Mouse (Mus musculus) heart, adult 2 months (tissue): ENCODE measurements around the gene Spata18. TPM values are rescaled to one million over a fixed set of nuclear protein-coding genes. Genes with fewer than 3 reads are reported as not detected.
A peak's percentile ranks its signal among the peaks of the same experiment; 100 is the strongest.

Experiments
- DNase-seq, 2 experiments: peaks; one replicate each; pipeline ENCODE4 v3.0.0; 2021
- H3K27ac ChIP-seq: fragments of 200-600 bp; 2 replicates; pipeline ENCODE4 v1.8.1; 2022
- H3K27me3 ChIP-seq: fragments of 200-500 bp; 2 replicates; pipeline ENCODE4 v1.6.1; 2012; ENCODE audit warnings: mild to moderate bottlenecking, low read length, inconsistent platforms, mixed read lengths; ENCODE audit not compliant: control insufficient read depth, insufficient read depth
- H3K36me3 ChIP-seq: fragments of 200-500 bp; 2 replicates; pipeline ENCODE4 v1.6.1; 2012; ENCODE audit warnings: low read length, inconsistent platforms; ENCODE audit not compliant: control insufficient read depth, insufficient read depth
- H3K4me1 ChIP-seq: fragments of 200-500 bp; 2 replicates; pipeline ENCODE4 v1.6.1; 2011; ENCODE audit warnings: low read length; ENCODE audit not compliant: control insufficient read depth, insufficient read depth
- H3K4me3 ChIP-seq: fragments of 200-600 bp; 2 replicates; pipeline ENCODE4 v1.8.1; 2022
- H3K79me2 ChIP-seq: fragments of 200-500 bp; replicated peaks from 2 replicates; pipeline ENCODE4 v1.6.1; 2012; ENCODE audit warnings: mild to moderate bottlenecking, inconsistent platforms, low read length, moderate library complexity, mixed read lengths; ENCODE audit not compliant: control insufficient read depth, insufficient read depth
- H3K9ac ChIP-seq: fragments of 200-500 bp; 2 replicates; pipeline ENCODE4 v1.6.1; 2012; ENCODE audit warnings: low read depth, mild to moderate bottlenecking, control low read depth, inconsistent platforms, low read length, mixed read lengths
- CTCF ChIP-seq: fragments of 200-600 bp; IDR thresholded peaks from 2 replicates; pipeline ENCODE4 v1.8.1; 2022; ENCODE audit warnings: antibody characterized with exemption, mild to moderate bottlenecking, moderate library complexity
- EP300 ChIP-seq: fragments of 200-500 bp; IDR thresholded peaks from 2 replicates; pipeline ENCODE4 v1.6.1; 2011; ENCODE audit warnings: low read depth, low read length, control low read depth; ENCODE audit not compliant: insufficient read depth
- POLR2A ChIP-seq: fragments of 200-500 bp; IDR thresholded peaks from 2 replicates; pipeline ENCODE4 v1.6.1; 2011; ENCODE audit warnings: mild to moderate bottlenecking, low read depth, low read length, control low read depth; ENCODE audit not compliant: insufficient read depth
- WGBS: fragments of 180-500 bp; shearing (Covaris S2); methylation state at CpG from one replicate; pipeline ENCODE4 v1.1.7; 2018; 5-methylcytosine and 5-hydroxymethylcytosine counted together
- intact Hi-C: fragments of 180-260 bp; cut with DNase I; formaldehyde crosslinking; loops from one replicate; pipeline ENCODE4 v1.15.1; 2025
- polyA plus RNA-seq: library from polyadenylated mRNA; depleted of rRNA; stranded (reverse); fragments of >200 nt; gene quantifications from 2 replicates; pipeline ENCODE4 v1.2.3, GENCODE M21; 2012; rRNA removed
- total RNA-seq, 2 experiments: library from RNA; stranded (reverse); gene quantifications; 2 replicates each; pipeline ENCODE4 v1.2.3; 2021

Gene Spata18
- total and polyA plus RNA-seq, 3 experiments: 0.21 to 1.3 (median 0.30) TPM

GRCm38 (mm10) chr5:73705290-73705689, 54.1 kb downstream of the Spata18 start:
- 92% methylated on average over 5 of the region's 5 CpGs for WGBS
- Histone ChIP-seq H3K27ac (no peak overlapping the region), H3K36me3 (no peaks in the 10 kb centered on the region), H3K4me3 (no peak overlapping the region), H3K79me2 (no peaks in the 10 kb centered on the region), H3K4me1 (peaks cover 2% of the 10 kb centered on the region; the same call in 1 of the 2 replicates), H3K27me3 (no peaks in the 10 kb centered on the region; the same call in 1 of the 2 replicates), H3K9ac (no peak overlapping the region)
- DNase-seq: no peak
- TF ChIP-seq EP300: no peak
- TF ChIP-seq CTCF: no peak
- TF ChIP-seq POLR2A: no peak
- intact Hi-C loops: no loop called here

GRCm38 (mm10) chr5:73712852-73713251, 61.7 kb downstream of the Spata18 start:
- intact Hi-C loops: no loop called here
- WGBS: 61% methylated on average over 7 of the region's 7 CpGs
- peak in 1 of 2 experiments; percentile 17 for DNase-seq

GRCm38 (mm10) chr5:73716941-73717340, 65.8 kb downstream of the Spata18 start:
- no peaks in the 10 kb centered on the region for H3K4me1 ChIP-seq
- no peak overlapping the region for H3K4me3 ChIP-seq
- DNase-seq: no peak
- H3K36me3 ChIP-seq: no peaks in the 10 kb centered on the region
- H3K27me3 ChIP-seq: no peaks in the 10 kb centered on the region
- H3K9ac ChIP-seq: no peak overlapping the region
- 45% methylated on average over 2 of the region's 2 CpGs for WGBS
- intact Hi-C loops: no loop called here
- H3K27ac ChIP-seq: no peak overlapping the region
- TF ChIP-seq EP300 (no peak), POLR2A (no peak), CTCF (no peak)
- H3K79me2 ChIP-seq: no peaks in the 10 kb centered on the region

More at GRCm38 (mm10) chr5:73712852-73713251, 61.7 kb downstream of the Spata18 start:
- TF ChIP-seq POLR2A (no peak), CTCF (no peak), EP300 (no peak)
- Histone ChIP-seq H3K4me1 (no peaks in the 10 kb centered on the region), H3K36me3 (no peaks in the 10 kb centered on the region), H3K79me2 (no peaks in the 10 kb centered on the region), H3K27me3 (no peaks in the 10 kb centered on the region), H3K9ac (no peak overlapping the region), H3K4me3 (no peak overlapping the region), H3K27ac (no peak overlapping the region)

GRCm38 (mm10) chr5:73721682-73722282, 70.6 kb downstream of the Spata18 start:
- WGBS: 74% methylated on average over 21 of the region's 21 CpGs
- no peak overlapping the region for H3K27ac ChIP-seq

GRCm38 (mm10) chr5:73725981-73726380, 74.8 kb downstream of the Spata18 start:
- no peak for TF ChIP-seq CTCF
- TF ChIP-seq POLR2A: no peak
- TF ChIP-seq EP300: no peak
- Histone ChIP-seq H3K36me3 (no peaks in the 10 kb centered on the region), H3K27me3 (no peaks in the 10 kb centered on the region), H3K79me2 (no peaks in the 10 kb centered on the region), H3K4me3 (no peak overlapping the region), H3K4me1 (peaks cover 1% of the 10 kb centered on the region; the same call in 1 of the 2 replicates), H3K9ac (no peak overlapping the region), H3K27ac (no peak overlapping the region)
- DNase-seq: peak in 1 of 2 experiments; percentile 27
- WGBS: 53% methylated on average over 4 of the region's 4 CpGs
- intact Hi-C loops: no loop called here

More at GRCm38 (mm10) chr5:73721682-73722282, 70.6 kb downstream of the Spata18 start:
- no peak for DNase-seq
- Histone ChIP-seq H3K79me2 (no peaks in the 10 kb centered on the region), H3K4me1 (peaks cover 1% of the 10 kb centered on the region; the same call in 1 of the 2 replicates), H3K4me3 (no peak overlapping the region), H3K36me3 (no peaks in the 10 kb centered on the region), H3K27me3 (no peaks in the 10 kb centered on the region), H3K9ac (no peak overlapping the region)
- TF ChIP-seq CTCF (no peak), POLR2A (no peak)
- intact Hi-C loops: no loop called here

- intact Hi-C loops: no loop called here
- no peak overlapping the region for H3K9ac ChIP-seq
- no peak for DNase-seq
- 40% methylated on average over 7 of the region's 7 CpGs for WGBS
- H3K4me1 ChIP-seq: peaks cover 4% of the 10 kb centered on the region; the same call in 1 of the 2 replicates
- TF ChIP-seq CTCF (no peak), POLR2A (no peak), EP300 (no peak)
- no peak overlapping the region for H3K27ac ChIP-seq
- H3K36me3 ChIP-seq: no peaks in the 10 kb centered on the region
- H3K79me2 ChIP-seq: no peaks in the 10 kb centered on the region
- H3K27me3 ChIP-seq: no peaks in the 10 kb centered on the region
- H3K4me3 ChIP-seq: no peak overlapping the region
Measured at GRCm38 (mm10) chr5:73728651-73729050, 77.5 kb downstream of the Spata18 start.

Other genes starting within 250 kb of the Spata18 start
- gene Cwh43, start 245.3 kb upstream of the Spata18 start, total RNA-seq: not detected
- not detected in 2 replicates for gene Cwh43, start 245.3 kb upstream of the Spata18 start, polyA plus RNA-seq
- 10 to 100 TPM; 17.2 to 17.4 TPM for gene Dcun1d4, start 170.4 kb upstream of the Spata18 start, total RNA-seq
- 4.7 and 9.6 TPM in 2 replicates for gene Dcun1d4, start 170.4 kb upstream of the Spata18 start, polyA plus RNA-seq
- not detected for gene Lrrc66, start 18.9 kb upstream of the Spata18 start, total RNA-seq
- 0.04 TPM in 1 of 2 replicates, not detected in the other for gene Lrrc66, start 18.9 kb upstream of the Spata18 start, polyA plus RNA-seq
- gene Sgcb, start 3.6 kb upstream of the Spata18 start, total RNA-seq: 100 to 1,000 TPM; 101 to 113 TPM
- 43.2 and 84.3 TPM in 2 replicates for gene Sgcb, start 3.6 kb upstream of the Spata18 start, polyA plus RNA-seq